In the genomic region with DNA sequence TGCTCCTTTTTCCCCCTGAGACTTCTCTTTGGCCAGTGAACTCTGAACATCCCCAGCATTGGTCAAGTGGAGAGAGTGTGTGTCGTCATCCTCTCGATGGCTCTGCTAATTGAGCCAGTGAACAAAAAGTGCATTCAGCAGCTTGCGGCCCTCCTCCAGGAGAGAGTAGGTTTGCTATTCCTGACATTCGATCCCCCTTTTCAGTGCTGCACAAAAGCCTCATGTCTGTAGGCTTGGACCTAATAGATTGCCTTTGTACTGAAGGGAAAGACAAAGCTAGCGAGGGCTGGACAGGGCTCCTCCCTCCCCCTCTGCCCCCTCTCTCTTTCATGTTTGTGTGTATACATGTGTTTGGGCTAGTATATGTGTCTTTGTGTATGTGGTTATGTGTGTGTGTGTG, we compare ENCODE assay signal across 10 mouse cellular contexts.
DNase-seq lines count a peak whose midpoint lies in the region; ATAC-seq lines count a peak whose summit lies in the region.
"Had no signal": no experiment of that assay in that cellular context is flagged by ENCODE, and none has a peak within 500 bp of the region (broad histone marks: within the 10 kb centered on the region; RNA-seq: fewer than 3 reads in every experiment).

No protein-coding gene starts in this region.

- H3K9me3 ChIP-seq in forebrain, embryonic 13.5 days (replicated peaks): no peaks in the 10 kb centered on the region
- H3K9me3 ChIP-seq in limb, embryonic 11.5 days (ENCODE audit: control insufficient read depth, low read length): no peaks in the 10 kb centered on the region

- peak overlapping the region; percentile 35 for H3K4me2 ChIP-seq in forebrain, embryonic 13.5 days
- H3K4me2 ChIP-seq in limb, embryonic 11.5 days (ENCODE audit: low read depth, severe bottlenecking): no peak overlapping the region
- H3K4me2 ChIP-seq: liver, embryonic 11.5 days had no signal

- H3K36me3 ChIP-seq in forebrain, embryonic 13.5 days (ENCODE audit: poor library complexity, severe bottlenecking): no peaks in the 10 kb centered on the region
- H3K36me3 ChIP-seq in limb, embryonic 11.5 days (ENCODE audit: control insufficient read depth, insufficient read depth, low read length): no peaks in the 10 kb centered on the region

- no peak overlapping the region for H3K27ac ChIP-seq in forebrain, embryonic 13.5 days
- H3K27ac ChIP-seq in limb, embryonic 11.5 days (replicated peaks; ENCODE audit: low read depth, low read length): peak overlapping the region; percentile 56

- peaks cover 56% of the 10 kb centered on the region for H3K27me3 ChIP-seq in forebrain, embryonic 13.5 days
- H3K27me3 ChIP-seq in limb, embryonic 11.5 days (ENCODE audit: control insufficient read depth, insufficient read depth, low read length): no peaks in the 10 kb centered on the region

- DNase-seq in Muller cell, postnatal 12 days (ENCODE audit: inconsistent ontology term): peak; percentile 64
- DNase-seq in brain, adult 2 months (ENCODE audit: low read depth, low spot score): peak; percentile 51
- peak; percentile 41 for DNase-seq in limb, embryonic 11.5 days (ENCODE audit: low spot score)
- no peak for DNase-seq in adrenal gland, postnatal 36 days
- DNase-seq in layer of hippocampus, postnatal 25 days (ENCODE audit: extremely low spot score in 1 of 2, low spot score in 1 of 2): no peak
- DNase-seq in gastrocnemius, postnatal 25 days: no peak
- DNase-seq in B cell, adult 2 months: no peak
- DNase-seq: lung, postnatal 4 days had no signal

- no peak overlapping the region for H3K4me3 ChIP-seq in forebrain, embryonic 13.5 days
- H3K4me3 ChIP-seq in limb, embryonic 11.5 days (ENCODE audit: low read depth, low read length): no peak overlapping the region

- H3K9ac ChIP-seq in forebrain, embryonic 13.5 days: no peak overlapping the region
- no peak overlapping the region for H3K9ac ChIP-seq in limb, embryonic 11.5 days (ENCODE audit: low read length)

- peak; percentile 34; the same call in 1 of the 2 replicates for ATAC-seq in forebrain, embryonic 13.5 days
- ATAC-seq in limb, embryonic 11.5 days (ENCODE audit: insufficient number of reproducible peaks, low FRiP score, low TSS enrichment, low read depth): 0 out of 2 replicates have a peak, but pooled peaks have one; percentile 21

- H3K4me1 ChIP-seq in forebrain, embryonic 13.5 days: peaks cover 60% of the 10 kb centered on the region
- peaks cover 30% of the 10 kb centered on the region for H3K4me1 ChIP-seq in limb, embryonic 11.5 days (ENCODE audit: control insufficient read depth, insufficient read depth, low read length)

- WGBS in forebrain, embryonic 13.5 days: 3% methylated on average over 5 of the region's 5 CpGs
- 25% methylated on average over 5 of the region's 5 CpGs for WGBS in limb, embryonic 11.5 days

Comparison
In these comparisons a context has a peak if more than half of its experiments do, and no peak if none do; other contexts are left out.
1. DNase-seq: peak in Muller cell, postnatal 12 days (single experiment), brain, adult 2 months (single experiment) and limb, embryonic 11.5 days (single experiment); none in adrenal gland, postnatal 36 days (0 of 2), layer of hippocampus, postnatal 25 days (0 of 2), gastrocnemius, postnatal 25 days (single experiment) and B cell, adult 2 months (0 of 2).